Mouse (Mus musculus): ENCODE data around the gene Pde5a.

DNA sequence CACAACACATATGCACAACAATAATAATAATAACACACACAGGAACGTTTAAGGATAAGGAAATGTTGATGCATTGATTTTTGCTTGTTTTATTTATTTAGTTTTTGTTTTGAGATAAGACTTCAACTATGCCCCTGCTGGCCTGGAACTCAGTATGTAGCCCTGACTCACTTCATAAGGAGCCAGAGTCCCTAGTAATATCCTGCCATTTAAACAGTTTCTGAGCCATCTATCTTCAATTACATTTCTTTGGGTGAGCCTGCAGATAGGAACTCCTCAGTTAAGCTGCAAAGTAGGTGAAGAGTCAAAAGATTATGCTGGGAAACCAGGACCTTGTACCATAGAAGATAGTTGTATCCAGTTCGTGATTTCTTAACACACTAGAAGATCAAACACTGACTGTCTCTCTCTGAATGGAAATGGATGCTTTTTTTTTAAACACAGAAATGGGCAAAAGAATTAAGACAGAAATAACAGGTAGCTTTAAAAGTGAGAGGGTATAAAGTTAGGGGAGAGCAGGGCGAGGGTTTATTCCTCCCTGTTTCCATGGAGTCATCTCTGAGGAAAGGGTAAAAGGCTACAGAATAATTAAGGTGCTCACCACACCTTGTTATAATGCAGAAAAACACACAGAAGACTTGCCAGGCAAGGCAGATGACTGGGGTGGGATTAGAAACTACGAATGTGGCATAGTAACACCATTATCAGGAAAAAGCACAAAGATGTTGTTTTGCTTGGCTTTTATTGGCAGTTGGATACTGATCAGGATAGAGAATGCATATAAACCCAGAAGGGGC is 159.0 kb downstream of the Pde5a start:
- TF ChIP-seq EP300 (IDR thresholded peaks at IDR 0.05; ENCODE audit: low read depth) (no peak), CTCF (IDR thresholded peaks at IDR 0.05; ENCODE audit: low read depth) (no peak)
